Mouse (Mus musculus) neural tube, embryonic 12.5 days (tissue): ENCODE measurements around the gene Slc24a5. TPM values are rescaled to one million over a fixed set of nuclear protein-coding genes. Genes with fewer than 3 reads are reported as not detected.
A peak's percentile ranks its signal among the peaks of the same experiment; 100 is the strongest.

Experiments
- ATAC-seq: fragments of 200-750 bp; cut with Nextera tagmentation; 2 replicates; pipeline ENCODE4 v1.8.0; 2017; ENCODE audit warnings: low read depth, mild to moderate bottlenecking, moderate TSS enrichment, moderate library complexity; ENCODE audit not compliant: low FRiP score
- H3K27ac ChIP-seq: fragments of 300-500 bp; sonication (generic); 2 replicates; pipeline ENCODE4 v1.5.1; 2016
- H3K27me3 ChIP-seq: fragments of 300-500 bp; sonication (generic); replicated peaks from 2 replicates; pipeline ENCODE4 v1.6.1; 2016; ENCODE audit warnings: mild to moderate bottlenecking
- H3K36me3 ChIP-seq: fragments of 300-500 bp; sonication (generic); 2 replicates; pipeline ENCODE4 v1.6.1; 2016; ENCODE audit warnings: mild to moderate bottlenecking
- H3K4me1 ChIP-seq: fragments of 300-500 bp; sonication (generic); 2 replicates; pipeline ENCODE4 v1.6.1; 2016
- H3K4me2 ChIP-seq: fragments of 300-500 bp; sonication (generic); replicated peaks from 2 replicates; pipeline ENCODE4 v1.6.1; 2016; ENCODE audit warnings: mild to moderate bottlenecking
- H3K4me3 ChIP-seq: fragments of 300-500 bp; sonication (generic); 2 replicates; pipeline ENCODE4 v1.5.1; 2016
- H3K9ac ChIP-seq: fragments of 300-500 bp; sonication (generic); 2 replicates; pipeline ENCODE4 v1.6.1; 2016; ENCODE audit warnings: mild to moderate bottlenecking
- H3K9me3 ChIP-seq: fragments of 300-500 bp; sonication (generic); 2 replicates; pipeline ENCODE4 v1.6.1; 2016; ENCODE audit warnings: mild to moderate bottlenecking
- WGBS: fragments of 180-500 bp; shearing (Covaris S2); methylation state at CpG from one replicate; pipeline ENCODE4 v1.1.7; 2016; 5-methylcytosine and 5-hydroxymethylcytosine counted together
- polyA plus RNA-seq: library from polyadenylated mRNA; unstranded; fragments of >200 nt; fragmentation: Nextera tagmentation; extraction: Ambion mirVana; gene quantifications from 2 replicates; pipeline ENCODE4 v1.2.1, GENCODE M21; 2016

The Slc24a5 gene
- polyA plus RNA-seq, 1 experiment from 2014 or later, result 3.2 TPM

- Histone ChIP-seq H3K4me1 (peaks cover 22% of the 10 kb centered on the region), H3K9ac (peak within 1 kb of the TSS; percentile 97), H3K4me3 (peak within 1 kb of the TSS; percentile 90), H3K9me3 (no peaks in the 10 kb centered on the region), H3K27ac (peak within 1 kb of the TSS; percentile 81), H3K36me3 (no peaks in the 10 kb centered on the region), H3K27me3 (no peaks in the 10 kb centered on the region), H3K4me2 (peak within 1 kb of the TSS; percentile 68)
- whole genome bisulfite sequencing, result under 1% methylated on average over 48 of the region's 48 CpGs
- peak; percentile 89 for ATAC-seq
Measured at GRCm38 (mm10) chr2:125123477-125123852, 55.5 kb downstream of the Slc24a5 start, which contains the start of gene Myef2. Gene Myef2 (minus strand): TSS chr2:125123661.

GRCm38 (mm10) chr2:125125824-125126223, 57.9 kb downstream of the Slc24a5 start:
- Histone ChIP-seq H3K4me1 (peaks cover 12% of the 10 kb centered on the region), H3K27ac (no peak overlapping the region), H3K36me3 (no peaks in the 10 kb centered on the region), H3K4me3 (no peak overlapping the region), H3K27me3 (no peaks in the 10 kb centered on the region), H3K9me3 (no peaks in the 10 kb centered on the region), H3K4me2 (no peak overlapping the region), H3K9ac (no peak overlapping the region)
- ATAC-seq, result no peak
- 37% methylated on average over 4 of the region's 4 CpGs for WGBS

GRCm38 (mm10) chr2:125126792-125127191, 58.9 kb downstream of the Slc24a5 start:
- H3K4me3 ChIP-seq, result no peak overlapping the region
- H3K36me3 ChIP-seq, result no peaks in the 10 kb centered on the region
- WGBS, result 84% methylated on average over 3 of the region's 3 CpGs
- no peak overlapping the region for H3K9ac ChIP-seq
- no peak for ATAC-seq
- no peaks in the 10 kb centered on the region for H3K9me3 ChIP-seq
- H3K4me2 ChIP-seq, result no peak overlapping the region
- H3K27ac ChIP-seq, result no peak overlapping the region
- peaks cover 4% of the 10 kb centered on the region for H3K4me1 ChIP-seq
- no peaks in the 10 kb centered on the region for H3K27me3 ChIP-seq

GRCm38 (mm10) chr2:125134113-125134512, 66.2 kb downstream of the Slc24a5 start:
- H3K36me3 ChIP-seq, result no peaks in the 10 kb centered on the region
- H3K9me3 ChIP-seq, result no peaks in the 10 kb centered on the region
- H3K27ac ChIP-seq, result no peak overlapping the region
- no peaks in the 10 kb centered on the region for H3K27me3 ChIP-seq
- H3K4me2 ChIP-seq, result no peak overlapping the region
- no peak overlapping the region for H3K4me3 ChIP-seq
- H3K9ac ChIP-seq, result no peak overlapping the region
- WGBS, result 43% methylated on average over 4 of the region's 4 CpGs
- no peak for ATAC-seq
- H3K4me1 ChIP-seq, result peaks cover 9% of the 10 kb centered on the region; the same call in 1 of the 2 replicates

- H3K36me3 ChIP-seq, result no peaks in the 10 kb centered on the region
- H3K9me3 ChIP-seq, result no peaks in the 10 kb centered on the region
- no peaks in the 10 kb centered on the region for H3K27me3 ChIP-seq
- H3K4me3 ChIP-seq, result peak within 1 kb of the TSS; percentile 37
- 0 out of 2 replicates have a peak within 1 kb of the TSS, but pooled peaks have one; percentile 22 for H3K9ac ChIP-seq
- peaks cover 9% of the 10 kb centered on the region; the same call in 1 of the 2 replicates for H3K4me1 ChIP-seq
- 2% methylated on average over 39 of the region's 39 CpGs for WGBS
- H3K27ac ChIP-seq, result no peak within 1 kb of the TSS
- peak within 1 kb of the TSS; percentile 67 for H3K4me2 ChIP-seq
- ATAC-seq, result peak; percentile 72
Measured at GRCm38 (mm10) chr2:125135903-125136811, 68.2 kb downstream of the Slc24a5 start, which contains the start of gene Ctxn2. Gene Ctxn2 (plus strand): TSS chr2:125136692.

- H3K4me2 ChIP-seq, result peak overlapping the region; percentile 67
- H3K36me3 ChIP-seq, result no peaks in the 10 kb centered on the region
- peaks cover 9% of the 10 kb centered on the region; the same call in 1 of the 2 replicates for H3K4me1 ChIP-seq
- no peak overlapping the region for H3K9ac ChIP-seq
- H3K27ac ChIP-seq, result no peak overlapping the region
- H3K4me3 ChIP-seq, result no peak overlapping the region
- ATAC-seq, result no peak
- no peaks in the 10 kb centered on the region for H3K27me3 ChIP-seq
- H3K9me3 ChIP-seq, result no peaks in the 10 kb centered on the region
- 35% methylated on average over 7 of the region's 7 CpGs for WGBS
Measured at GRCm38 (mm10) chr2:125136846-125137245, 68.9 kb downstream of the Slc24a5 start.

Other genes starting within 250 kb of the Slc24a5 start
- 257 and 259 TPM in 2 replicates for gene Myef2, start 55.5 kb downstream of the Slc24a5 start, polyA plus RNA-seq
- 0.59 and 1.0 TPM in 2 replicates for gene Ctxn2, start 68.6 kb downstream of the Slc24a5 start, polyA plus RNA-seq
- gene Slc12a1, start 84.4 kb downstream of the Slc24a5 start, polyA plus RNA-seq, result 0.04 and 0.10 TPM in 2 replicates
- 105 and 124 TPM in 2 replicates for gene Dut, start 179.1 kb downstream of the Slc24a5 start, polyA plus RNA-seq